Mouse (Mus musculus) MEL (cell line): ENCODE measurements around the gene Sema3c. TPM values are rescaled to one million over a fixed set of nuclear protein-coding genes. Genes with fewer than 3 reads are reported as not detected.

Experiments
- DNase-seq: peaks from one replicate; pipeline ENCODE4 v3.0.0; 2011; ENCODE audit warnings: low read depth, low spot score
- H3K27ac ChIP-seq: 2 replicates; pipeline ENCODE4 v1.5.1; 2012; ENCODE audit warnings: low read depth, mild to moderate bottlenecking, control low read depth, low read length, moderate library complexity; ENCODE audit not compliant: control insufficient read depth
- H3K27me3 ChIP-seq, 2 experiments: fragments of 150-350 bp in 1 of 2; sonication (generic) in 1 of 2; 2 replicates each; pipeline ENCODE4 v1.6.1; 2012; ENCODE audit warnings: low read length in 2 of 2, mild to moderate bottlenecking in 2 of 2, improper control_type of control experiment in 1 of 2, moderate library complexity in 1 of 2; ENCODE audit not compliant: insufficient read depth in 2 of 2, control insufficient read depth in 1 of 2
- H3K36me3 ChIP-seq, 2 experiments: 2 replicates each; pipeline ENCODE4 v1.6.1; 2012 to 2014; ENCODE audit warnings: low read length in 2 of 2, improper control_type of control experiment in 1 of 2, inconsistent platforms in 1 of 2, mild to moderate bottlenecking in 1 of 2; ENCODE audit not compliant: insufficient read depth in 2 of 2, control insufficient read depth in 1 of 2
- H3K4me1 ChIP-seq, 2 experiments: fragments of 150-350 bp in 1 of 2; sonication (generic) in 1 of 2; 2 replicates each; pipeline ENCODE4 v1.6.1; 2012; ENCODE audit warnings: low read length in 2 of 2, improper control_type of control experiment in 1 of 2, mild to moderate bottlenecking in 1 of 2; ENCODE audit not compliant: insufficient read depth in 2 of 2, control insufficient read depth in 1 of 2
- H3K4me3 ChIP-seq, 2 experiments: fragments of 150-350 bp in 1 of 2; sonication (generic) in 1 of 2; 2 replicates each; pipeline ENCODE4 v1.5.1; 2012; ENCODE audit warnings: low read depth in 2 of 2, low read length in 2 of 2, mild to moderate bottlenecking in 2 of 2, moderate library complexity in 2 of 2, control low read depth in 1 of 2, improper control_type of control experiment in 1 of 2; ENCODE audit not compliant: control insufficient read depth in 1 of 2, insufficient read depth in 1 of 2
- H3K79me2 ChIP-seq: 2 replicates; pipeline ENCODE4 v1.6.1; 2012; ENCODE audit warnings: mild to moderate bottlenecking, low read length, moderate library complexity; ENCODE audit not compliant: control insufficient read depth, poor library complexity, insufficient read depth
- H3K9ac ChIP-seq: 2 replicates; pipeline ENCODE4 v1.6.1; 2012; ENCODE audit warnings: low read depth, mild to moderate bottlenecking, control low read depth, low read length, moderate library complexity; ENCODE audit not compliant: control insufficient read depth, poor library complexity, severe bottlenecking
- H3K9me3 ChIP-seq: fragments of 150-350 bp; sonication (generic); replicated peaks from 2 replicates; pipeline ENCODE4 v1.6.1; 2012; ENCODE audit warnings: mild to moderate bottlenecking, low read length, improper control_type of control experiment, moderate library complexity; ENCODE audit not compliant: insufficient read depth
- BHLHE40 ChIP-seq: IDR thresholded peaks from 2 replicates; pipeline ENCODE4 v1.6.1; 2012; ENCODE audit warnings: low read depth, mild to moderate bottlenecking, inconsistent platforms, low read length, improper control_type of control experiment, borderline replicate concordance
- CHD1 ChIP-seq: IDR thresholded peaks from 2 replicates; pipeline ENCODE4 v1.6.1; 2012; ENCODE audit warnings: low read depth, mild to moderate bottlenecking, inconsistent platforms, low read length, improper control_type of control experiment
- E2F4 ChIP-seq: IDR thresholded peaks from 2 replicates; pipeline ENCODE4 v1.6.1; 2011; ENCODE audit warnings: low read depth, low read length, improper control_type of control experiment, borderline replicate concordance
- EP300 ChIP-seq, 2 experiments: IDR thresholded peaks; 2 replicates each; pipeline ENCODE4 v1.6.1; 2011; ENCODE audit warnings: improper control_type of control experiment in 2 of 2, low read length in 2 of 2, low read depth in 1 of 2, mild to moderate bottlenecking in 1 of 2
- ETS1 ChIP-seq: IDR thresholded peaks from 2 replicates; pipeline ENCODE4 v1.6.1; 2012; ENCODE audit warnings: low read depth, mild to moderate bottlenecking, inconsistent platforms, low read length, improper control_type of control experiment, moderate library complexity
- GABPA ChIP-seq: IDR thresholded peaks from 2 replicates; pipeline ENCODE4 v1.6.1; 2012; ENCODE audit warnings: low read depth, mild to moderate bottlenecking, inconsistent platforms, low read length, improper control_type of control experiment, moderate library complexity
- JUND ChIP-seq: IDR thresholded peaks from 2 replicates; pipeline ENCODE4 v1.6.1; 2011; ENCODE audit warnings: low read depth, mild to moderate bottlenecking, improper control_type of control experiment, low read length
- MAX ChIP-seq: IDR thresholded peaks from 2 replicates; pipeline ENCODE4 v1.6.1; 2011; ENCODE audit warnings: low read length, improper control_type of control experiment
- MYB ChIP-seq: IDR thresholded peaks from 2 replicates; pipeline ENCODE4 v1.6.1; 2011; ENCODE audit warnings: mild to moderate bottlenecking, low read depth, low read length, improper control_type of control experiment
- POLR2AphosphoS5 ChIP-seq: IDR thresholded peaks from 2 replicates; pipeline ENCODE4 v1.6.1; 2012; ENCODE audit warnings: low read depth, borderline replicate concordance, mild to moderate bottlenecking, inconsistent platforms, low read length, moderate library complexity, mixed read lengths
- RAD21 ChIP-seq: IDR thresholded peaks from 2 replicates; pipeline ENCODE4 v1.6.1; 2011; ENCODE audit warnings: mild to moderate bottlenecking, low read depth, low read length, improper control_type of control experiment
- RCOR1 ChIP-seq: IDR thresholded peaks from 2 replicates; pipeline ENCODE4 v1.6.1; 2012; ENCODE audit warnings: low read depth, mild to moderate bottlenecking, inconsistent platforms, low read length, improper control_type of control experiment
- TAL1 ChIP-seq: IDR thresholded peaks from 2 replicates; pipeline ENCODE4 v1.6.1; 2012; ENCODE audit warnings: mild to moderate bottlenecking, inconsistent platforms, low read length, moderate library complexity, mixed read lengths
- TCF12 ChIP-seq: IDR thresholded peaks from 2 replicates; pipeline ENCODE4 v1.6.1; 2014; ENCODE audit warnings: low read depth, mild to moderate bottlenecking, inconsistent platforms, low read length, improper control_type of control experiment, moderate library complexity
- UBTF ChIP-seq: IDR thresholded peaks from 2 replicates; pipeline ENCODE4 v1.6.1; 2012; ENCODE audit warnings: low read depth, mild to moderate bottlenecking, inconsistent platforms, low read length, improper control_type of control experiment, moderate library complexity, borderline replicate concordance; ENCODE audit not compliant: insufficient read depth
- USF1 ChIP-seq: IDR thresholded peaks from 2 replicates; pipeline ENCODE4 v1.6.1; 2014; ENCODE audit warnings: low read depth, mild to moderate bottlenecking, inconsistent platforms, low read length, improper control_type of control experiment, moderate library complexity
- ZKSCAN1 ChIP-seq: IDR thresholded peaks from 2 replicates; pipeline ENCODE4 v1.6.1; 2012; ENCODE audit warnings: low read depth, mild to moderate bottlenecking, inconsistent platforms, low read length, improper control_type of control experiment, moderate library complexity
- ZNF384 ChIP-seq: IDR thresholded peaks from 2 replicates; pipeline ENCODE4 v1.6.1; 2012; ENCODE audit warnings: low read depth, mild to moderate bottlenecking, inconsistent platforms, low read length, improper control_type of control experiment
- polyA plus RNA-seq, 2 experiments: library from polyadenylated mRNA; stranded (reverse) in 1 of 2; unstranded in 1 of 2; fragments of >175 nt in 1 of 2; fragments of >200 nt in 1 of 2; gene quantifications; 2 replicates each; pipeline versions ENCODE4 v1.2.1 to v1.2.4; 2012; ENCODE audit warnings: low replicate concordance in 2 of 2, low read depth in 1 of 2; ENCODE audit not compliant: insufficient read length in 2 of 2, insufficient read depth in 1 of 2, missing spikeins in 1 of 2
- total RNA-seq: library from RNA; depleted of rRNA; stranded (reverse); fragments of 300-350 nt; gene quantifications from 2 replicates; pipeline ENCODE4 v1.2.3, GENCODE M21; 2012

Sema3c gene
- total and polyA plus RNA-seq, 3 experiments, result not detected

DNA sequence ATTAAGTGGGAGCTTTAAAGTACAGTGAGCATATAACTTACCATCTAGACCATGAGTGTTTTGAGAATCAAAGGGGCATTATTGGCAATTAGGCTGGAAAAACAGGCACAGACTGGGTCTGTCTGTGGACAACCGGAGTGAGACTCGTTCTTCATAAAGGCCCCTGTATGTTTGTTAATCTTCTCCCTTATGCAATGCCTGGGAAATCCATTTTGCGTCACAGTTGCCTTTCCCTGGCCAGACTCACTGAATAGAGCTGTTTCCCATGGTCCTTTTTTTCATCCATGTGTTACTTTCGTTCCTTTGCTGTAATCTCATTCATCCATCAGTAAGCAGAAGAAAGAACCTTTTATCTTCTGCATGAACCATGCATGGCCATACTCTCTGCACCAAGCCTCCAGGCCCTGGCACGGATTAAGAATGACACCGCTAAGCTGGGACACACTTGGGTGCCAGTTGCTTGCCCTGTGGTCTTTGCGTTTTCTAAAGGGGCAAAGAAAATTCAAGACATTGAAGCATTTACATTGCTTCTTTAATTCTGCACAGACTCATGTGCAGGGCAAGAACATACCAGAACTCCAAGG lies 73.7 kb downstream of the Sema3c start:
- H3K9me3 ChIP-seq, result no peaks in the 10 kb centered on the region
- no peak for TF ChIP-seq POLR2AphosphoS5
- TF ChIP-seq UBTF, result no peak
- no peak for TF ChIP-seq TCF12
- no peak for TF ChIP-seq MYB
- no peak for TF ChIP-seq CHD1
- TF ChIP-seq ETS1, result no peak
- TF ChIP-seq RCOR1, result no peak
- H3K27ac ChIP-seq, result no peak overlapping the region

DNA sequence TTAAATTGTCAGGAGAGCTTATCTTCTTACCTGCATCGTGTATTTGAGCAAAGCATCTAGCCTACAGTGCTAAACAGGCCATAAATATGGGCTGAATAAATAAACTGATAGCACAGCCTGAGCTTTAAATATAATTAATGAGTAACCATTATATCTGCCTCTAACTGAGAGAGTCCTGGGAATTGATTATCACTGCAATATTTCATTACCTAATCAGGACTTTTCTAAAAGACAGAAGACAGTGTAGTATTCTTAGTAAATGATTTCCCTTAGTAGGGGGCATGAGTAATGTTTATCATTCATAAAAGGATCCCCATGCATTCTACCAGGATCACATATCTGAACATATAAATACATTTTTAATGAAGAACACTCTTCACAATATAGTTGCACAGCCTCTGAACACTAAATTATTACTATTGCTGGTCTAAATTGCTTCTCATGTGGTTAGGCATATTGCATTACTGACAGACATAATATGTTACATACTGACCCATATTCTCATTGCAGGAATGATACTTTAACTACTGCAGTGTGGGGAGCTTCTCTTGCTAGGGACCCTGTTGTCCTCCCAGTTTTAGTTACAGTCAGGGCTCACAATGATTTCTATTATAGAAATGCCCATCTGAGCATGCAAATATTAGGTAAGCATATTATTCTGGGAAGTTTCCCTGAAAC lies 74.9 kb downstream of the Sema3c start:
- Histone ChIP-seq H3K9ac (no peak overlapping the region), H3K36me3 (no peaks in the 10 kb centered on the region)
- TF ChIP-seq RCOR1, result no peak
- TF ChIP-seq TAL1, result no peak
- TF ChIP-seq RAD21, result no peak
- TF ChIP-seq EP300 (IDR thresholded peaks at IDR 0.05; ENCODE audit: low read depth in 1 of 2, low read length in 2 of 2), result no peak
- TF ChIP-seq GABPA, result no peak
- TF ChIP-seq JUND, result no peak
- TF ChIP-seq ETS1, result no peak
- no peak for TF ChIP-seq USF1
- no peak for TF ChIP-seq MAX
- TF ChIP-seq ZNF384, result no peak
- no peak for TF ChIP-seq ZKSCAN1
- TF ChIP-seq BHLHE40, result no peak
- TF ChIP-seq E2F4, result no peak

More for the DNA sequence above, 73.7 kb downstream of the Sema3c start:
- no peaks in the 10 kb centered on the region for H3K36me3 ChIP-seq
- no peaks in the 10 kb centered on the region for H3K4me1 ChIP-seq
- no peaks in the 10 kb centered on the region for H3K27me3 ChIP-seq
- no peak overlapping the region for H3K9ac ChIP-seq
- H3K79me2 ChIP-seq, result no peaks in the 10 kb centered on the region
- no peak for DNase-seq
- H3K4me3 ChIP-seq, result no peak overlapping the region

More for the DNA sequence above, 74.9 kb downstream of the Sema3c start:
- Histone ChIP-seq H3K4me3 (no peak overlapping the region), H3K4me1 (no peaks in the 10 kb centered on the region), H3K9me3 (no peaks in the 10 kb centered on the region), H3K27ac (no peak overlapping the region), H3K79me2 (no peaks in the 10 kb centered on the region), H3K27me3 (no peaks in the 10 kb centered on the region)
- DNase-seq, result no peak
